Mouse (Mus musculus): ENCODE measurements around the gene Apoa1.

The Apoa1 gene

GRCm38 (mm10) chr9:46216744-46217470, 11.5 kb upstream of the Apoa1 start:
- no peak for DNase-seq

GRCm38 (mm10) chr9:46218176-46218575, 10.2 kb upstream of the Apoa1 start:
- DNase-seq: no peak

GRCm38 (mm10) chr9:46223090-46223489, 5.3 kb upstream of the Apoa1 start:
- no peak for DNase-seq

- no peak for DNase-seq
These were observed 4.3 kb upstream of the Apoa1 start for GRCm38 (mm10) chr9:46224101-46224500.

- DNase-seq: no peak
These were observed 3.3 kb upstream of the Apoa1 start for GRCm38 (mm10) chr9:46224945-46225660.

GRCm38 (mm10) chr9:46227064-46227614, 1.2 kb upstream of the Apoa1 start:
- no peak for DNase-seq

GRCm38 (mm10) chr9:46229573-46230449, 1.4 kb downstream of the Apoa1 start:
- DNase-seq: peak; percentile 90

- no peak for DNase-seq
These were observed 2.1 kb downstream of the Apoa1 start for GRCm38 (mm10) chr9:46230450-46230975.

GRCm38 (mm10) chr9:46235196-46235595, 6.8 kb downstream of the Apoa1 start:
- DNase-seq: peak; percentile 76

GRCm38 (mm10) chr9:46235596-46235648, 7.0 kb downstream of the Apoa1 start, which contains the start of gene Apoc3:
Gene Apoc3 (minus strand): TSS chr9:46235636.
- DNase-seq: no peak

- peak; percentile 53 for DNase-seq
These were observed 7.3 kb downstream of the Apoa1 start for GRCm38 (mm10) chr9:46235649-46236048.

- no peak for DNase-seq
These were observed 10.5 kb downstream of the Apoa1 start for GRCm38 (mm10) chr9:46238850-46239249.

GRCm38 (mm10) chr9:46240526-46241153, 12.3 kb downstream of the Apoa1 start, which contains the start of gene Apoa4:
Gene Apoa4 (plus strand): TSS chr9:46240696.
- peak; percentile 38 for DNase-seq

GRCm38 (mm10) chr9:46241818-46242217, 13.4 kb downstream of the Apoa1 start:
- no peak for DNase-seq

- no peak for DNase-seq
These were observed 14.7 kb downstream of the Apoa1 start for GRCm38 (mm10) chr9:46243122-46243521.

GRCm38 (mm10) chr9:46243584-46243983, 15.2 kb downstream of the Apoa1 start:
- DNase-seq: no peak

- peak; percentile 43 for DNase-seq
These were observed 18.5 kb downstream of the Apoa1 start for GRCm38 (mm10) chr9:46246752-46247324.

- no peak for DNase-seq
These were observed 27.8 kb downstream of the Apoa1 start for GRCm38 (mm10) chr9:46256177-46256576.

- no peak for DNase-seq
These were observed 28.4 kb downstream of the Apoa1 start for GRCm38 (mm10) chr9:46256658-46257385.

GRCm38 (mm10) chr9:46257546-46257945, 29.2 kb downstream of the Apoa1 start:
- no peak for DNase-seq

- no peak for DNase-seq
These were observed 30.7 kb downstream of the Apoa1 start for GRCm38 (mm10) chr9:46259111-46259510.

GRCm38 (mm10) chr9:46261131-46261530, 32.8 kb downstream of the Apoa1 start:
- DNase-seq: no peak
